Mouse (Mus musculus): Measurements from ENCODE around the gene Iqsec1.

The Iqsec1 gene

GRCm38 (mm10) chr6:90988648-90989317 lies at the start of gene Iqsec1:
TSS of gene Iqsec1 (minus strand) at chr6:90988685.
- peak; percentile 65 for DNase-seq

- no peak for DNase-seq
These were observed 39.8 kb upstream of the Iqsec1 start for GRCm38 (mm10) chr6:91028256-91028655.

GRCm38 (mm10) chr6:91020810-91021209 lies 32.3 kb upstream of the Iqsec1 start:
- no peak for DNase-seq

DNA sequence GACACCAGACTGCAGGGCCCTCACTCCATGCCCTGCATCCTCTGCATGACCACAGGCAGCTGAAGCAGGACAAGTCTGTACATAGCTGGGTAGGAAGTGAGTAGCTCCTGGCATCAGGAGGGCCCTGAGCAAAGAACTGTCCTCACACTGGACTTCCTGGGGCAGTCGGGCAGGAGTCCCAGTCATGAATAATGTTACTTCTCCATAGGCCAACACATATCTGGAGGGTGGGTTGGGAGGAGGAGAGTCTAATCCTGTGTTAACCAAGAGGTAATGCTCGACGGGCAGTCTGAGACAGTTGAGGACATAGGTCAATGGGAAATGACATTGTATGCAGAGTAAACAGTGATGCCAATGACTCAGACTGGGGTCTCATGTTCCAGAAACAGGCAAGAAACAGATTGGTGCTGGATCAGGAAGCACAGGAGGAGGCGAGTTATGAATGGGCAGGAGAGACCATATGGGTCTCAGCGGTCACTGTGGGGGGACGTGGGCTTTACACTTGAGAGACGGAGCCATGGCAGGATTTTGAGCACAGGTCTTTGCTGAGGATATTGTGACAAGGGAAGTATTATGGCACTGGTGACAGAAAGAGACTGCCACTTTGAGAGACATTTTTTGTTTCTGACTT lies 28.2 kb upstream of the Iqsec1 start:
- DNase-seq: no peak

DNA sequence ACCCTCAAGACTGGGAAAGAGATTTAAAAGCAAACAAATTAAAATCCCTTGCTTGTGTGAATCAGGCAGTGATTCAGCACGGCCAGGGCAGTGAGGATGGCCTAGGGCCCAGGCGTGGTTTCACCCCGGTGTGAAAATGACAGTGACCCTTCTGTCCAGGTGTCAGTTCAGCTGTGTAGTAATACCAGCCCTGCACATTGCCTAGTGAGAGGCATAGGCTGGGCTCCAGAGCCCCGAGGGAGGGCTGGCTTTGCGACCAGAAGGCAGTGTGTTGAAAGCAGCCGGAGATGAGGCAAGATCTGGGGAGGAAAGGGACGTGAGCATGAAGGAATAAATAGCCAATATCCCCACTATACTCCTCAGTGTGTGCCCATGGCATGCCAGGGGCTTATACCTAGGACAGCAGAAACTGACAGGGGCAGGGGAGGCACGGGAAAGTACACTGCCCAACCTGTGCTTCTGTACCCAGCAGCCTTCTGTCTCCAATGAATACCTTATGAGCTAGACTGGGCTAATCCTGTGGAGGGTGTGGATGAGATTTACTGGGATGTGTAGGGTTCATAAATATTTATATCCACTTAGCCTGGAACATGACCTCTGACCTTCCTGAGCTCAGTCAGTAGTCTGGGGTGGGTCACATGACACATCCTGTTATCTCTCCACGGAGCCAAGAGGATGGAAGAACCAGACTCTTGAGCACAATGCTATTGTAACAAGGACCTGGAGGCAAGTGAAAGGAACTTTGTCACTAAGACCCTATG lies 25.9 kb upstream of the Iqsec1 start:
- DNase-seq: no peak

GRCm38 (mm10) chr6:91012458-91012857 lies 24.0 kb upstream of the Iqsec1 start:
- no peak for DNase-seq

DNA sequence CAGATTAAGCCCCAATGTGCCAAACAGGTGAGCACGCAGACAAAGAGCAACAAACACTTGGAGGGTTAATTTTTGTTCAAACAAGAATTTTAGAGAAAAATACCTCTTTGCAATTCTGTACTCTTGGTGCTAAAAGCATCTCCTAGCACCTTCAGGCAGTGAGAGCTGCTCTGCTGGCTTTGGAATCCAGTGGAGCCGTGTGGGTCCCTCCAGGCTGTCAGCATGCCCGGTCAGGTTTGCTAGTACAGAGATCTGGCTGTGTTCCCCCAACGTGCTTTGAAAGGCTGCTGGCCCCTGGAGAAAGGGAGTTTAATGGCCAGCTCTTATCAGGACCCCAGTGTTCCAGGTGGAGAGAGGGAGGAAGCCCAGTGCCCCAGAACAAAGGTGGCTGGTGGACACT lies 23.1 kb upstream of the Iqsec1 start:
- DNase-seq: no peak

DNA sequence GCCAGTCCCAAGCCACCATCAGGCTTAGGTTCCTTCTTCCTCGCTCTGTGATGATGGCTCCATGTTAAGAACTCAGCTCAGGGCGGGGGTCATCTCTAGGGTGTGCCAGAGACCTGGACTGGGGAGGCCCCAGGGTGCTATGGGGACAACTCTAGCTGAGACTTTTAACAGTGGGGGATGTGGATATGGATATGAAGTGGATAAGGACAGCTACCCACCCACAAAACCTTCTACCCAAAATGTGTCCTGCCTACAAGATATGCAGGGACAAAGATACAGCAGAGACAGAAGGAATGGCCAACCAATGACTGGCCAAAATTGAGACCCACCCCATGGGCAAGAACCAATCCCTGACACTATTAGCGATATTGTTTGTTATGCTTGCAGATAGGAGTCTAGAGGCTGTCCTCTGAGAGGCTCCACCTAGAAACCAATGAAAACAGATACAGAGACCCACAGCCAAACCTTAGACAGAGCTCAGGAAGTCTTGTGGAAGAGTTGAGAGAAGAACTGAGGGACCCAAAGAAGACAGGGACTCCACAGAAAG lies 19.9 kb upstream of the Iqsec1 start:
- DNase-seq: no peak

- DNase-seq: no peak
These were observed 18.7 kb upstream of the Iqsec1 start for GRCm38 (mm10) chr6:91007207-91007606.

GRCm38 (mm10) chr6:91004157-91004556 lies 15.7 kb upstream of the Iqsec1 start:
- DNase-seq: no peak

- DNase-seq: no peak
These were observed 15.0 kb upstream of the Iqsec1 start for GRCm38 (mm10) chr6:91003310-91003995.

GRCm38 (mm10) chr6:91001566-91001965 lies 13.1 kb upstream of the Iqsec1 start:
- DNase-seq: no peak

GRCm38 (mm10) chr6:91000819-91001525 lies 12.5 kb upstream of the Iqsec1 start:
- no peak for DNase-seq

DNA sequence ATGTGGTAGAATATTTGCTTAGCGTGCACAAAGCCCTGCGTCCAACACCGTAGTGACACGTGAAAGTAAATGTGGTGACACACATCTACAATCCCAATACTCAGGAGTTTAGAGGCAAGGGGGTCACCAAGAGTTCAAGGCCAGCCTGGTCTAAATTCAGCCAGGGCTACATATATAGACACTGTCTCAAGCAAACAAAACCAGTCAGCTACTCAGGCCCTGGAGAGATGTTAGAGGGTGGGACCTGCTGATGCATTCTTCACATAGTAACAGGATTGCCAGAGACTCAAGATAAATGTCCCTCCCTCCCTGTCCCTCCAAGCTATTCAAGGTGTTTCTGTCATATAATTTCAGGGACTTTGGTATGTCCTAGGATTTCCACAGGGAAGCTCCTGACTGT lies 10.7 kb upstream of the Iqsec1 start:
- no peak for DNase-seq

- no peak for DNase-seq
These were observed 8.5 kb upstream of the Iqsec1 start for GRCm38 (mm10) chr6:90997025-90997424.

- DNase-seq: no peak
These were observed 7.7 kb upstream of the Iqsec1 start for GRCm38 (mm10) chr6:90996181-90996580.

DNA sequence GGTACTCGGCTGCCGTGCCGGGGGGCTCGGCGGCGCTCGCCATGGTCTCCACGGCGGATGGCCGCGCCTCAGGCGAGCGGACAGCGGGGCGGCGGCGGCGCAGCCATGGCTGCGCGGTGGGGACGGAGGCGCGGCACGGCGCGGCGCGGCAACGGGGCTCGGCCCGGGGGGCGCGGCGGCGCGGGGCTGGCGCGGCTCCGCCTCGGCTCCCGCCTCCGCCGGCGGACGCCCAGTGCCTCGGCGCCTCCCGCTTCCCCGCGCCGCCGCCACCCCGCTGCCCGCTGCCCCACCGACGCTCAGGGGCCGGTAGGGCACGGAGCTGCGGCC lies 223 bp downstream of the Iqsec1 start:
- no peak for DNase-seq

DNA sequence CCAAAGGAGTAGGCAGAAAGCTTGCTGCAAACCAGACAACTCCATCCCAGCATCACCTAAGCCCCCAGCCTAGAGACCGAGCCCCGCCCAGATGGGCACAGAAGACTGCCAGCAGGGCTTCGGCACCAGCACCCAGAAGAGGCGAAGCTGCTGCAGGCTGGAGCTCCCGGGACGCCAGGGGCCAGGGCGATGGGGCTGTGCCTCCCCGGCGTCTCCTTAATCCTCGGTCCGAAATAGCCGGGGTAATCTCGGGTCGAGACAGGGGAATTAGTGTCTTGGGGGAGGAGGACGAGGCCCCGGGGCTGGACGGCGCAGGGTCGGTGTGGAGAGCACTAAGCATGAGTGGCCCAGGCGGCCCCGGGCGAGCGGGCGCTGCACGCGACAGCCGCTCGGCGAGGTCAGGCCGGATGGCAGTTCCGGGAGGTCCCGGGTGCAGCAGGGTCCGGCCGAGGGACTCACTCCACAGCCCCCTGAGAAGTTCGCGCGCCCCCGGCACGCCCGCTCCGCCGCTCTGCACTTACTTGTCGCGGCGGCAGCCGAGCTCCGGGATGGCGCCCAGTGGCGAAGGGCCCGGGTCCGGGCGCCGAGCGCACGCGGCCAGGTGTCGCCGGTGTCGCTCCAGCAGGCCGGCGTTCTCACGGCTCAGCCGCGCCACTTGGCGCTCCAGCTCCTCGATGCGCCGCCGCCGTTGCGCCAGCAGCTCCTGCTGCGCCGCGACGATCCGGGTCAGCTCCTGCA lies 755 bp downstream of the Iqsec1 start:
- DNase-seq: peak; percentile 3 to 5

- no peak for DNase-seq
These were observed 4.4 kb downstream of the Iqsec1 start for GRCm38 (mm10) chr6:90984101-90984500.

- DNase-seq: no peak
These were observed 14.2 kb downstream of the Iqsec1 start for GRCm38 (mm10) chr6:90974279-90974678.

DNA sequence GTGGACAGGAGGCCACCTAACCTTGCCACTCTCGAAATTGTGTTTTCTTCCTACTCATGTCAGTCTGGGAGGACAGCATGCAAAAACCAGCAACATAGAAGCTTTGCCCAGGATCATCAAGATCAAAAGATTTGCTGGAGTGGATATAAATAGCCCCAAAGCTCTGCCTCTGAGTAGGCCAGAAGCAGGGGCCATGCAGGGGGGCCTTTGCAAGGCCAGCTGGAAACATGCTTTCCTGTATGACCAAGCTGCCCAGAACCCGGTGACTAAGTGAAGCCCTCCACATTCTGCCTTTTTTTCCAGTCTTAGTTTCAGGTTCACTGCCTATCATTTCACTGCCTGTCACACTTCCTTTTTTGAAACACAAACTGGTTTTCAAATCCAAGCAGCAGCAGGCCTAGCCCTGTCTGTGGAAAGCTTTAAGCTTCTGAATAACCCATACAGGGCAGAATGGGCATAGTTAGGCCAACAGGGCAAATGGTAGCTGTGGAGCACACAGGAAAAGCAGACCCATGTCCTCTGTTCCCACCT lies 19.1 kb downstream of the Iqsec1 start:
- no peak for DNase-seq

DNA sequence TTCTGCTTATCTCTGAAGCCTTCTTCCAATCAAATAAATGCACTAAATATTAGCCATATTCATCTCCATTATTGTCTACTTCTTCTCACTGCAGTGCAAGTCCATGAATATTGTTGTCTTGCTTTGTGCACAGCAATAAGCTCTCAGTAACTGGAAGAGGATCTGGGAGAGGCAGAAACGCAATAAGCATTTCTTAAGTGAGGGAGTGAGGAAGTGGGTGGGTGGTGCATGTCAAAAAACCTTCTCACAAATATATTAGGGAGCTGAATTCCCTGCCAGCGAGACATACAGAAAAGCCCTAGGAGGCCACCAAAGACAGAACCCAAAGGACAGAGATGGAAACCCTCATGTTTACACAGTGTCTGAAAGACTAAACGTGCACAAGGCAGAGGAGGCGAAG lies 35.1 kb downstream of the Iqsec1 start:
- no peak for DNase-seq
